Mouse (Mus musculus) CD4-positive helper T cell, adult 2 months (primary cell): ENCODE results near the gene Tlx1.

Experiments
- DNase-seq: peaks from one replicate; pipeline ENCODE4 v3.0.0-alpha.2; 2012; ENCODE audit warnings: low read depth, missing footprints, low spot score

The Tlx1 gene

DNA sequence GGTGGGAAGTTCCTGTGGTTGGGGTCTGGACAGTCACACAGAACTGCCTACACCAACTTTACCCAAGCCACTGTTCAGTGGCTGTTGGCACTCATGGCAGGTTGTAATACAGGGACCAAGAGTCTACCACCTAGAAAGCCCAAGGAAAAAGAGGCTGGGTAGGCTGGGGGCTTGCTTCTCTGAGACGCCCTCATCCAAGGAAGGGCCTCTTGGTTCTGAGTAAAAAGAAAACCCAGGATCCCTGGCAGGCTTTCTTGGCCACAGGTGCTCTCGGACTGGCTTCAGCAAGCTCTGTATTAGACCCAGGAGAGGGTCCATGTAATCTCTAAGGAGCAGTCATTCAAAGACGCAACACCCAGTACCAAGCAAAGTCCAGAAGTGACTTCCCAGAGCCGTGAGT lies 7.7 kb downstream of the Tlx1 start:
- no peak for DNase-seq

- no peak for DNase-seq
Measured at GRCm38 (mm10) chr19:45158896-45159295, 8.4 kb downstream of the Tlx1 start.

DNA sequence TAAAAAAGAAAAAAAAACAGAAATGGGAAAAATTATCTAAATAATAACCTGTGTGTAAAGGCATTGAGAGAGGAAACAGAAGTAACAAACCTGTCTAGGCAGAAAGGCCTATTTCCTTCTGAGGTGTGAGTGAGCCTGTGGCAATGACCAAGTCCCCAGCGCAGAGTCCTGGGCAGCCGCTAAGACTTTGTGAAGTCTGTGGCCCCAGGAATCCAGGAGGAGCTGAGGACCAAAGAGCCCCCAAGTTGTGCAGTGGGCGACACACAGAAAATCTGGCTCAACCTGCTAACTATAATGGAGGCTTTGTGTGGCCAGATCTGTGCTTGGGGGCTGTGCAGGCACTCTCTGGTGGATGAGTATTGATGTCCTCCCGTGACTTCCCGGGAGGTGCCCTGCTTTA lies 9.0 kb downstream of the Tlx1 start:
- no peak for DNase-seq

DNA sequence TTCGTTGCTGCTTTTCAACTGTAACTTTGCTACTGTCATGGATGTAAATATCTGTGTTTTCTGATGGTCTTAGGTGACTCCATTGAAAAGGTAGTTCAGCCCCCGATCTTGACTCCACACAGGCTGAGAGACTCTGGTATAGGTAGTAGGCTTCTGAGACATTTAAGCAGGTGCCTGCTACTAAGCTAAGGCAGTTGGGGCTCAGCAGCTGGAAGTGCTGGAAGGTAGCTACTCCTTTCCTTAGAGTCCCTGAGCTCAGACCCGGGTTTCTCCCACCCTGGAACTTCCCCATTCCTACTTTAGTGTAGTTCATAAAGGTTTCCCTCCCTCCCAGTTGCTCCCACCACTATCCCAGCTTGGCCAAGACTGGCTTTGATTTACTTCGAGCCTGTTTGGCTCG lies 9.5 kb downstream of the Tlx1 start:
- no peak for DNase-seq

DNA sequence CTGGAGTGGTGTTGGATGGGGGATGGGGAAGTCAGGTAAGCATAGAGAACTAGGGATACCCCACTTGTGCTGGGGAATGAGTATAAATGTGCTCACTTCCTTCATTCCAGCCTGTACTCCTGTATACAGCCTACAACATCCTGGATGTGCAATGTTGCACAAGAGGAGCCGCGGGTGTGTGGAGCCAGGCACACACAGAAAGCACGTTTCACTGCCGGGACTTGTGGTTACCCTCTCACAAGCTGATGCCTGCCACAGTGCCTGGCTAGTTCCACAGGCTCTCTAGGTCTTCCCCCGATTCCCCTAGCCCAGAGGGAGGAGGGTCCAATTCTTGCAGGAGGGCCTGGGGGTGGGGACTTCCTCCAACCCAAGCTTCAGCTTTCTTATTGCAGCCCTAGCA lies 10.0 kb downstream of the Tlx1 start:
- no peak for DNase-seq

DNA sequence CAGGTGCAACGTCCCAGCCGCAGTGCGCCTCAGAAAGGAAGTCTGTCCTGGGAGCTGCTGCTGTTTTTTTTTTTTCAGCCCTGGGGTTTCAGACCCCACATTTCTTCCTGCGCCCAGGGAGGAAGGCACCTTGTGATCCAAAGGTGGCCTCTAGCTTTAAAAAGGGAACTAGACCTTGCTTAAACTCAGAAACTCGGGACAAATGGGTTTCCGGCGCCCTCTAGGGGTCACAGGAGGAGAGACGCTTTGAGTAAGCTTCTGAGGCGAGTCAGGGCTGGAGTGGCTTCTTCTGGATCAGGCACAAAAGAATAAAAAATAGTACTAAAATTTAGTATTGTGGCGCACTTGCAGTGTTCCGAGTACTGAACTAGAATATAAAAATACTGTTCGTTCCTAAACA lies 10.6 kb downstream of the Tlx1 start:
- peak; percentile 53 for DNase-seq

- no peak for DNase-seq
Measured at GRCm38 (mm10) chr19:45162181-45162580, 11.7 kb downstream of the Tlx1 start.

GRCm38 (mm10) chr19:45162871-45163270 lies 12.4 kb downstream of the Tlx1 start:
- DNase-seq: no peak

- no peak for DNase-seq
Measured at GRCm38 (mm10) chr19:45170451-45170850, 20.0 kb downstream of the Tlx1 start.

- peak; percentile 21 for DNase-seq
Measured at GRCm38 (mm10) chr19:45174803-45175202, 24.3 kb downstream of the Tlx1 start.

- DNase-seq: peak; percentile 43
Measured at GRCm38 (mm10) chr19:45176269-45176668, 25.8 kb downstream of the Tlx1 start.

- DNase-seq: peak; percentile 59
Measured at GRCm38 (mm10) chr19:45177004-45177737, 26.7 kb downstream of the Tlx1 start.

DNA sequence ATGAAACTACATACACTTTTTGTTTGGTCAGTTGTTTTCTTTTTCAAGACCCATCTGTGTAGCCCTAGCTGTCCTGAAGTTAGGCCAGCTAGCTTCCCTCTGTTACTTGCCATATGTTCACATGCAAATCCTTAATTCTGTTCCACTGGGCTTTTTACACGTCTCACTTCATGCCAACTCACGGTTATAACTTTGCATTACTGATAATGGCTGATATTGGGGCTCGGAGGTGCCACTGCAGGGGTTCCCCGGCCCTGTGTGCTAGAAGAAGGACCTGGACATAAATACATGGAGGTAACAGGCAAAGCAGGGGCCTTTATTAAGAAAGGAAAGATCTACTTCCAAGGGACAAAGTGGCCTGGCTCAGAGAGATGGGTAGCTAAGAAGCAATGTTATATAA lies 29.0 kb downstream of the Tlx1 start:
- DNase-seq: no peak

DNA sequence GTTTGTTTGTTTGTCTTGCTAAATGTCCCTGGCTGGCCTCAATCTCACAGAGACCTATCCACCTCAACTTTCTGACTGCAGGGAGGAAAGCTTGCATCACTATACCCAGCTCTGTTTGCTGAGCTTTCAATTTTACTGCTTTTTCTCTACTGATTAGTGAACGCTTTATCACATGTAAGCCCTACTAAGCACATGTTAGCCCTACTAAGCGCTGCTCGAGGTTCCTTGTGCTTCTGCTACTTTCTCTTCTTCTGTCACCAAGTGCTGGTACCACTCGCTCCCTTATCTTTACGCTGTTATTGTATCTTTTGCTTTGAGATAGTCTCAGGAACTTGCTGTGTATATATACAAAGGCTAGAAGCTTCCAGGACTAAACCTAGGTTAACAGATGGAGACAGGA lies 30.0 kb downstream of the Tlx1 start:
- DNase-seq: no peak

GRCm38 (mm10) chr19:45194651-45195050 lies 44.2 kb downstream of the Tlx1 start:
- DNase-seq: no peak

DNA sequence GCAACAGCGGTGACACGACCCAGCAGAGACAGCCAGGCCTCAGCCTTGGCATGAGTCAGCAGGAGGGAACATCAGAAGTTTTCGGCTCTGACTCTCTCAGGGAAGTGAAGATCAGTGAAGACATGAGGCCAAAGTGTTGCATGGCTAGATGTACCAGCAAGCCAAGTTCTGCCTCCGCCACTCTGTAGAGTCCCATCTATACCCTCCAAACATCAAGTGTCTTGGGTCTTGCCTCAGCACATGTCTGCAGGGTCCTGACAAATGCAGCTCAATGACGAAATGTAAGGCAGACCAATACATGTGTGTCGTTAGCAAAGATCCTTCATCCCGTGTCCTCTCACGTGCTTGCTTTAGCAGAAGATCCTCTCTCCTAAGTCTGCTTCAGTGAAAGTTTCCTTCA lies 46.5 kb downstream of the Tlx1 start:
- DNase-seq: no peak

- no peak for DNase-seq
Measured at GRCm38 (mm10) chr19:45205311-45206105, 55.0 kb downstream of the Tlx1 start.
